Mouse (Mus musculus): ENCODE measurements around the gene Dusp7. TPM values are rescaled to one million over a fixed set of nuclear protein-coding genes. Genes with fewer than 3 reads are reported as not detected.

The Dusp7 gene
- polyA plus RNA-seq, 1 experiment from 2014 or later = 28.7 TPM

Other genes starting within 250 kb of the Dusp7 start
- gene Glyctk, start 210.5 kb upstream of the Dusp7 start, polyA plus RNA-seq (2014; fragmentation: Nextera tagmentation; extraction: Ambion mirVana) = 3.1 and 3.4 TPM in 2 replicates
- gene Wdr82, start 197.7 kb upstream of the Dusp7 start, polyA plus RNA-seq (2014; fragmentation: Nextera tagmentation; extraction: Ambion mirVana) = 25.2 and 26.2 TPM in 2 replicates
- 30.3 and 33.4 TPM in 2 replicates for gene Ppm1m, start 168.9 kb upstream of the Dusp7 start, polyA plus RNA-seq (2014; fragmentation: Nextera tagmentation; extraction: Ambion mirVana)
- gene Twf2, start 165.5 kb upstream of the Dusp7 start, polyA plus RNA-seq (2014; fragmentation: Nextera tagmentation; extraction: Ambion mirVana) = 62.1 and 63.9 TPM in 2 replicates
- 0.07 TPM in 1 of 2 replicates, not detected in the other for gene Tlr9, start 146.0 kb upstream of the Dusp7 start, polyA plus RNA-seq (2014; fragmentation: Nextera tagmentation; extraction: Ambion mirVana)
- 89.5 and 89.8 TPM in 2 replicates for gene Alas1, start 120.0 kb upstream of the Dusp7 start, polyA plus RNA-seq (2014; fragmentation: Nextera tagmentation; extraction: Ambion mirVana)
- gene Poc1a, start 87.6 kb upstream of the Dusp7 start, polyA plus RNA-seq (2014; fragmentation: Nextera tagmentation; extraction: Ambion mirVana) = 23.7 and 26.6 TPM in 2 replicates
- 844 and 856 TPM in 2 replicates for gene Rpl29, start 60.8 kb downstream of the Dusp7 start, polyA plus RNA-seq (2014; fragmentation: Nextera tagmentation; extraction: Ambion mirVana)
- 32.1 and 33.4 TPM in 2 replicates for gene Acy1, start 69.7 kb downstream of the Dusp7 start, polyA plus RNA-seq (2014; fragmentation: Nextera tagmentation; extraction: Ambion mirVana)
- gene Abhd14b, start 78.8 kb downstream of the Dusp7 start, polyA plus RNA-seq (2014; fragmentation: Nextera tagmentation; extraction: Ambion mirVana) = 7.3 and 7.5 TPM in 2 replicates
- gene Abhd14a, start 79.0 kb downstream of the Dusp7 start, polyA plus RNA-seq (2014; fragmentation: Nextera tagmentation; extraction: Ambion mirVana) = 33.9 and 38.6 TPM in 2 replicates
- gene Pcbp4, start 84.7 kb downstream of the Dusp7 start, polyA plus RNA-seq (2014; fragmentation: Nextera tagmentation; extraction: Ambion mirVana) = 267 and 278 TPM in 2 replicates
- gene Gpr62, start 97.3 kb downstream of the Dusp7 start, polyA plus RNA-seq (2014; fragmentation: Nextera tagmentation; extraction: Ambion mirVana) = 0.20 and 0.23 TPM in 2 replicates
- gene Rrp9, start 107.3 kb downstream of the Dusp7 start, polyA plus RNA-seq (2014; fragmentation: Nextera tagmentation; extraction: Ambion mirVana) = 45.5 and 48.1 TPM in 2 replicates
- gene Parp3, start 108.3 kb downstream of the Dusp7 start, polyA plus RNA-seq (2014; fragmentation: Nextera tagmentation; extraction: Ambion mirVana) = 0.98 and 1.6 TPM in 2 replicates
- not detected in 2 replicates for gene Iqcf1, start 131.3 kb downstream of the Dusp7 start, polyA plus RNA-seq (2014; fragmentation: Nextera tagmentation; extraction: Ambion mirVana)
- not detected in 2 replicates for gene Iqcf5, start 145.9 kb downstream of the Dusp7 start, polyA plus RNA-seq (2014; fragmentation: Nextera tagmentation; extraction: Ambion mirVana)
- gene Iqcf3, start 193.0 kb downstream of the Dusp7 start, polyA plus RNA-seq (2014; fragmentation: Nextera tagmentation; extraction: Ambion mirVana) = not detected in 2 replicates
- not detected in 2 replicates for gene Iqcf4, start 202.4 kb downstream of the Dusp7 start, polyA plus RNA-seq (2014; fragmentation: Nextera tagmentation; extraction: Ambion mirVana)

Data from neural tube, embryonic 11.5 days (tissue).